Mouse (Mus musculus) midbrain, embryonic 11.5 days (tissue): ENCODE data around the gene Fbxo45. TPM values are rescaled to one million over a fixed set of nuclear protein-coding genes. Genes with fewer than 3 reads are reported as not detected.

Experiments used
- ATAC-seq: fragments of 200-750 bp; cut with Nextera tagmentation; 2 replicates; pipeline ENCODE4 v1.8.0; 2017; ENCODE audit warnings: moderate TSS enrichment, moderate library complexity; ENCODE audit not compliant: low FRiP score
- DNase-seq: peaks from one replicate; pipeline ENCODE4 v3.0.0; 2015; ENCODE audit warnings: low spot score; ENCODE audit errors: missing footprints
- H3K27ac ChIP-seq: fragments of 300-500 bp; sonication (generic); 2 replicates; pipeline ENCODE4 v1.5.1; 2014; ENCODE audit warnings: low read depth, low read length
- H3K27me3 ChIP-seq: fragments of 300-500 bp; sonication (generic); 2 replicates; pipeline ENCODE4 v1.6.1; 2014; ENCODE audit warnings: mild to moderate bottlenecking, low read length, moderate library complexity, mixed read lengths; ENCODE audit not compliant: control insufficient read depth, insufficient read depth
- H3K36me3 ChIP-seq: fragments of 300-500 bp; sonication (generic); 2 replicates; pipeline ENCODE4 v1.6.1; 2014; ENCODE audit warnings: mild to moderate bottlenecking, low read length, moderate library complexity, mixed read lengths; ENCODE audit not compliant: control insufficient read depth, insufficient read depth
- H3K4me1 ChIP-seq: fragments of 300-500 bp; sonication (generic); 2 replicates; pipeline ENCODE4 v1.6.1; 2014; ENCODE audit warnings: low read length; ENCODE audit not compliant: control insufficient read depth, insufficient read depth
- H3K4me2 ChIP-seq: fragments of 300-500 bp; sonication (generic); 2 replicates; pipeline ENCODE4 v1.6.1; 2014; ENCODE audit warnings: mild to moderate bottlenecking, moderate library complexity
- H3K4me3 ChIP-seq: fragments of 300-500 bp; sonication (generic); 2 replicates; pipeline ENCODE4 v1.5.1; 2014; ENCODE audit warnings: low read depth, low read length
- H3K9ac ChIP-seq: fragments of 300-500 bp; sonication (generic); 2 replicates; pipeline ENCODE4 v1.6.1; 2014; ENCODE audit warnings: low read length
- H3K9me3 ChIP-seq: fragments of 300-500 bp; sonication (generic); 2 replicates; pipeline ENCODE4 v1.6.1; 2016; ENCODE audit warnings: low read length; ENCODE audit not compliant: control insufficient read depth
- WGBS: fragments of 180-500 bp; shearing (Covaris S2); extraction: QIAGEN DNeasy Blood & Tissue Kit; methylation state at CpG from one replicate; pipeline ENCODE4 v1.1.7; 2014; 5-methylcytosine and 5-hydroxymethylcytosine counted together
- polyA plus RNA-seq: library from polyadenylated mRNA; unstranded; fragments of >200 nt; fragmentation: Nextera tagmentation; extraction: Ambion mirVana; gene quantifications from 2 replicates; pipeline ENCODE4 v1.2.1, GENCODE M21; 2014

The Fbxo45 gene
- polyA plus RNA-seq, 1 experiment from 2014 or later: 22.1 TPM

DNA sequence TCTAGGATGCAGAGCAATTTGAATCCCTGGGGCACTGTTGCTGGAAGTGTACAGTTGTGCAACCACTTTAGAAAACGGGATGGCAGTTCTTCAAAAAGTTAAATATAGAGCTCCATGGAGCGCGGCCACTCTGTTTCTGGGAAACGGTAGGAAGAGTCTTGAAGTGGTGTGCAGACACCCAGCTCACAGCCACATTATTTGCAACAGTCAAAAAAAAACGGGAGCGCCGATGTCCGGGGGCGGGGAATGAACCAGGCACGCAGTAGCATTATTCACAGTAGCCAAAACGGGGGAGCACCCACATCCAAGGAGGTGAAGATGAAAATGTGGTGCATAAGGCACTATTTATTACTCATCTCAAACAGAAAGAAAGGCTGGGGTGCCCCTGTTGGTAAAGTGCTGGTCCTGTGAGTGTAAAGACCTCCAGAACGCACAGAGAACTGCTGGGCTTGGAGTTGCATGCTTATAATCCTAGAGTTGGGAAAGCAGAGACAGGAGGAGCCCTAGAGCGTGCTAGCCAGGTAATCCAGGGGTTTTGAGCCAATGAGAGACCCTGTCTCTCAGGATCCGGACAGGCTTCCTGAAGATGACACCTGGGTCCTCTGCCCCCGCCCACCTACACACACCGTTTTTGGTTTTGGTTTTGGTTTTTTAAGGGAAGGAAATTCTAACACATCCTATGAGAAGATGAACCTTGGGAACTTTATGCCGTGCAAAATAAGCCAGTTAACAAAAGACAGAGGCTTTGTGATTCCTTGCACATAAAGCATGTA is 32.0 kb downstream of the Fbxo45 start:
- H3K27ac ChIP-seq: no peak overlapping the region
- no peaks in the 10 kb centered on the region for H3K4me1 ChIP-seq
- no peaks in the 10 kb centered on the region for H3K9me3 ChIP-seq
- H3K4me3 ChIP-seq: no peak overlapping the region
- no peaks in the 10 kb centered on the region for H3K27me3 ChIP-seq
- no peak overlapping the region for H3K4me2 ChIP-seq
- no peak for DNase-seq
- no peaks in the 10 kb centered on the region for H3K36me3 ChIP-seq
- WGBS: 79% methylated on average over 17 of the region's 17 CpGs
- no peak for ATAC-seq
- no peak overlapping the region for H3K9ac ChIP-seq

DNA sequence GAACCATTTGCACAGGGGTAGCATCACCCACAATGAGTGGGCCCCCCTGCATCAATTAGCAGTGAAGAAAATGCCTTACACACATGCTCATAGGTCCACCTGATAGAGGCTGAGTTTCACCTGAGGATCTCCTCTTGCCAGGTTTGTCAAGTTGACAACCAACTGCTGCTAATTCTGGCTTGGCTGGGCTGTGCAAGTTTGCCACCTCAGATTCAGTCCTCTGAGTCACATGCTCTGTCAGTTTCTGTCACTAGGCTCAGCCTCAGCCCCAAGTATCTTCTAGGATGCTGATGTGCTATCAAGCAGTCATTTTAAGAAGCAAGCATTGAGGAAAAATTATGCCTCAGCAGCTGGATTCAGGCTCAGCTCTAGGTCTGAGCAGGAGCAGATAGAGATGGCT is 32.8 kb downstream of the Fbxo45 start:
- no peaks in the 10 kb centered on the region for H3K27me3 ChIP-seq
- H3K4me2 ChIP-seq: no peak overlapping the region
- ATAC-seq (no peak), DNase-seq (no peak)
- H3K36me3 ChIP-seq: no peaks in the 10 kb centered on the region
- H3K27ac ChIP-seq: no peak overlapping the region
- no peaks in the 10 kb centered on the region for H3K4me1 ChIP-seq
- H3K9me3 ChIP-seq: no peaks in the 10 kb centered on the region
- no peak overlapping the region for H3K4me3 ChIP-seq
- H3K9ac ChIP-seq: no peak overlapping the region

GRCm38 (mm10) chr16:32204902-32205301 is 42.1 kb downstream of the Fbxo45 start:
- H3K27me3 ChIP-seq: no peaks in the 10 kb centered on the region
- H3K4me2 ChIP-seq: no peak overlapping the region
- no peaks in the 10 kb centered on the region for H3K36me3 ChIP-seq
- no peak overlapping the region for H3K27ac ChIP-seq
- WGBS: 72% methylated on average over 3 of the region's 3 CpGs
- no peak overlapping the region for H3K4me3 ChIP-seq
- H3K4me1 ChIP-seq: no peaks in the 10 kb centered on the region
- ATAC-seq (no peak), DNase-seq (no peak)
- H3K9me3 ChIP-seq: no peaks in the 10 kb centered on the region; the same call in 1 of the 2 replicates
- H3K9ac ChIP-seq: no peak overlapping the region

DNA sequence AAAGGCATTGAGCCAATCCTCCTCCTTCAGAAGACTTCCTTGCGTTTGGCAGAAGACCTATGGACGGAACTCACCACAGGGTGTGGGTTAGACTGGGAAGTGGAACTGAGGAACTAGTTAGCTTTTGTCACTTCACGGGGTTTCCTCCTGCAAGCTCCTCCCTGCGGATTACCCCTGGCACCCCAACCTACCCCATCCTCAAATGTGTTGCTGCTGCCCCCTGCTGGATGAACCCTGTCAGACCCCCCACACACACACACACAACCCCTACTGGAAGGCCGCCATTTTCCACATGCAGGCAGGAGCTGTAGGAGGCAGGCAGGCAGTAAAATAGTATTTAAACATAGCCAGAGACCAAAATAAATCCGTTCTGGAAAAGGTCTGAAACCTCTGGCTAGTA is 44.3 kb downstream of the Fbxo45 start:
- no peak for ATAC-seq
- Histone ChIP-seq H3K36me3 (no peaks in the 10 kb centered on the region), H3K9me3 (no peaks in the 10 kb centered on the region; the same call in 1 of the 2 replicates), H3K4me1 (no peaks in the 10 kb centered on the region), H3K4me2 (no peak overlapping the region), H3K27me3 (no peaks in the 10 kb centered on the region), H3K4me3 (no peak overlapping the region), H3K9ac (no peak overlapping the region), H3K27ac (no peak overlapping the region)
- 76% methylated on average over 6 of the region's 6 CpGs for WGBS
- DNase-seq: no peak

DNA sequence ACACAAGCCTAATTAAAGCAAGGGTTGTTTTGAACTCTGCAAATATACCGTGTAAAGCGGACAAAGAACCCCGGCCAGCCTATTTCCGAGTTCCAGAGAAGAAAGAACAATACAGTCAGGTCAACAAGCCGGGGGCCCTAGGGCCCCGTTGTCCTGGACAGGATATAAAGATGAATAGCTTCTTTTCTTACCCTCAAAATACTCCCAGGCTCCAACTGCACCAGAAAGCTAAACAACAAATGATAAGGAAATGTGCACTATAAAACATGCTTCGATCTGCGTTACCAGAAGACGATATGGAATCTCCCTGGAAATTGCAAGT is 46.0 kb downstream of the Fbxo45 start:
- WGBS: 63% methylated on average over 9 of the region's 9 CpGs
- no peak for DNase-seq

GRCm38 (mm10) chr16:32200256-32201003 is 46.5 kb downstream of the Fbxo45 start:
- no peak overlapping the region for H3K9ac ChIP-seq
- no peaks in the 10 kb centered on the region for H3K4me1 ChIP-seq
- no peak overlapping the region for H3K27ac ChIP-seq
- DNase-seq: no peak
- no peaks in the 10 kb centered on the region for H3K27me3 ChIP-seq
- WGBS: 70% methylated on average over 21 of the region's 21 CpGs
- no peaks in the 10 kb centered on the region for H3K36me3 ChIP-seq
- no peak overlapping the region for H3K4me3 ChIP-seq
- no peak overlapping the region for H3K4me2 ChIP-seq
- ATAC-seq: no peak
- H3K9me3 ChIP-seq: no peaks in the 10 kb centered on the region; the same call in 1 of the 2 replicates

More for the DNA sequence above, 46.0 kb downstream of the Fbxo45 start:
- Histone ChIP-seq H3K27me3 (no peaks in the 10 kb centered on the region), H3K4me3 (no peak overlapping the region), H3K27ac (no peak overlapping the region), H3K4me1 (no peaks in the 10 kb centered on the region), H3K9me3 (no peaks in the 10 kb centered on the region; the same call in 1 of the 2 replicates), H3K36me3 (no peaks in the 10 kb centered on the region), H3K9ac (no peak overlapping the region), H3K4me2 (no peak overlapping the region)
- ATAC-seq: no peak

- no peak overlapping the region for H3K4me3 ChIP-seq
- WGBS: 53% methylated on average over 12 of the region's 12 CpGs
- no peak overlapping the region for H3K9ac ChIP-seq
Measured at GRCm38 (mm10) chr16:32190011-32190441, 56.9 kb downstream of the Fbxo45 start.

GRCm38 (mm10) chr16:32189109-32189508 is 57.8 kb downstream of the Fbxo45 start:
- WGBS: 70% methylated on average over 6 of the region's 6 CpGs
- Histone ChIP-seq H3K4me2 (no peak overlapping the region), H3K27ac (no peak overlapping the region), H3K36me3 (no peaks in the 10 kb centered on the region), H3K4me1 (no peaks in the 10 kb centered on the region), H3K4me3 (no peak overlapping the region), H3K27me3 (no peaks in the 10 kb centered on the region), H3K9ac (no peak overlapping the region), H3K9me3 (no peaks in the 10 kb centered on the region)
- DNase-seq (peak; percentile 26), ATAC-seq (no peak)

More at GRCm38 (mm10) chr16:32190011-32190441, 56.9 kb downstream of the Fbxo45 start:
- Histone ChIP-seq H3K27me3 (no peaks in the 10 kb centered on the region), H3K27ac (no peak overlapping the region), H3K4me2 (no peak overlapping the region), H3K36me3 (no peaks in the 10 kb centered on the region), H3K4me1 (no peaks in the 10 kb centered on the region), H3K9me3 (no peaks in the 10 kb centered on the region)
- no peak for ATAC-seq
- DNase-seq: peak; percentile 67

DNA sequence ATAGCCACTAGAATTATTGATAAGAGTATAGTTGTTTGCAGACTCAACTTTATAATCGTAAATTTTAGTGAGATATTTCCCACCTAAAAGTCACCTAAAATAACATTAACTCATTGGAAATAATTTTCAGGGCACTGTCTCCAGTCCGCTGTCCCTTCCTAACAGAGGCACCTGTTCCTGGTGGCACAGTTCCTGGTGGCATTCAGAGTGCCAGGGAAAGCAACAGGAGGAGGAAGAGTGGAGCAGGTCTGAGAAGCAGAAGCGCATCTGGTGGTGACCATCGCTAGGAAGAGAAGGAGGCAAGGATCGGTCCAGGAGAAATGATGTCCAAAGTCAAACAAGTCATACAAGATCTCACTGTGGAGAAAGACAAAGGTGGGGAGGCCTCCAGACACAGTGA is 60.9 kb downstream of the Fbxo45 start:
- no peak for ATAC-seq
- peak; percentile 19 for DNase-seq
- Histone ChIP-seq H3K36me3 (no peaks in the 10 kb centered on the region), H3K9ac (no peak overlapping the region), H3K4me2 (no peak overlapping the region), H3K27me3 (no peaks in the 10 kb centered on the region), H3K9me3 (no peaks in the 10 kb centered on the region), H3K27ac (no peak overlapping the region), H3K4me3 (no peak overlapping the region), H3K4me1 (no peaks in the 10 kb centered on the region)
- WGBS: 95% methylated on average over 5 of the region's 5 CpGs
